Mouse (Mus musculus) liver, postnatal 0 days (tissue): ENCODE measurements around the gene Neurog1. TPM values are rescaled to one million over a fixed set of nuclear protein-coding genes. Genes with fewer than 3 reads are reported as not detected.

Source experiments
- ATAC-seq: fragments of 200-750 bp; cut with Nextera tagmentation; 2 replicates; pipeline ENCODE4 v1.8.0; 2017; ENCODE audit warnings: mild to moderate bottlenecking, moderate library complexity
- DNase-seq: peaks from one replicate; pipeline ENCODE4 v3.0.0-alpha.2; 2016
- H3K27ac ChIP-seq: fragments of 300-500 bp; sonication (generic); 2 replicates; pipeline ENCODE4 v1.5.1; 2014; ENCODE audit warnings: antibody characterized with exemption, moderate library complexity, mild to moderate bottlenecking, low read depth
- H3K27me3 ChIP-seq: fragments of 300-500 bp; sonication (generic); 2 replicates; pipeline ENCODE4 v1.6.1; 2014; ENCODE audit warnings: low read length, control low read depth, mixed read lengths; ENCODE audit not compliant: insufficient read depth
- H3K36me3 ChIP-seq: fragments of 300-500 bp; sonication (generic); replicated peaks from 2 replicates; pipeline ENCODE4 v1.6.1; 2014; ENCODE audit warnings: mild to moderate bottlenecking, control low read depth, low read length, moderate library complexity, mixed read lengths; ENCODE audit not compliant: insufficient read depth
- H3K4me1 ChIP-seq: fragments of 300-500 bp; sonication (generic); 2 replicates; pipeline ENCODE4 v1.6.1; 2014; ENCODE audit warnings: antibody characterized with exemption, mild to moderate bottlenecking, control low read depth; ENCODE audit not compliant: insufficient read depth
- H3K4me2 ChIP-seq: fragments of 300-500 bp; sonication (generic); 2 replicates; pipeline ENCODE4 v1.6.1; 2014; ENCODE audit warnings: low read depth, mild to moderate bottlenecking, low read length, moderate library complexity, mixed read lengths
- H3K4me3 ChIP-seq: fragments of 300-500 bp; sonication (generic); 2 replicates; pipeline ENCODE4 v1.5.1; 2014; ENCODE audit warnings: low read depth, low read length
- H3K9ac ChIP-seq: fragments of 300-500 bp; sonication (generic); replicated peaks from 2 replicates; pipeline ENCODE4 v1.6.1; 2014; ENCODE audit warnings: mild to moderate bottlenecking, moderate library complexity
- H3K9me3 ChIP-seq: fragments of 300-500 bp; sonication (generic); 2 replicates; pipeline ENCODE4 v1.6.1; 2016; ENCODE audit warnings: mild to moderate bottlenecking, control low read depth, low read length, mixed read lengths
- CTCF ChIP-seq: sonication (generic); IDR thresholded peaks from 2 replicates; pipeline ENCODE4 v1.5.1; 2016; ENCODE audit warnings: antibody characterized with exemption, low read depth
- EP300 ChIP-seq: IDR thresholded peaks from 2 replicates; pipeline ENCODE4 v1.6.1; 2016; ENCODE audit warnings: antibody characterized with exemption, low read depth, mild to moderate bottlenecking
- WGBS: fragments of 180-500 bp; shearing (Covaris S2); extraction: QIAGEN DNeasy Blood & Tissue Kit; methylation state at CpG from one replicate; pipeline ENCODE4 v1.1.7; 2014; ENCODE audit not compliant: insufficient replicate concordance; 5-methylcytosine and 5-hydroxymethylcytosine counted together
- polyA plus RNA-seq: library from polyadenylated mRNA; unstranded; fragments of >200 nt; fragmentation: Nextera tagmentation; extraction: Ambion mirVana; gene quantifications from 2 replicates; pipeline ENCODE4 v1.2.1, GENCODE M21; 2015

Gene Neurog1
- polyA plus RNA-seq, 1 experiment from 2014 or later, result not detected

DNA sequence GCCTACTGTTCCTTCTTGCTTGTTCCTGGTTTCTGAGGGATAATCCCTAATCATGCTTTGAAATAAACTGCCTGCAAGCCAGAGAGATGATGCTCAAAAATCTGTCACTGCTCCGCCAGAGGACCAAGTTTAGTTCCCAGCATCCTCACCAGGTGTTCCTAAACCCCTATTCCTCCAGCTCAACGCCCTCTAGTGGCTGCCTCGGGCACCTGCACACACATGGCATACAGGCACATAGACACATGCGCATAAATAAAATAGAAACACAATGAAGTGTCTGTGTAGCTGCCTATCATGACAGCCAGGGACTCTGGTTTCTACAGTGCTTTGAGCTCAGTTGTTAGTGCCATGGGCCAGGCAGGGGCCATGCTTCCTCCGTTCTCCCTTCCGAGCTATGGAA is 38.0 kb upstream of the Neurog1 start:
- Histone ChIP-seq H3K27me3 (peaks cover 19% of the 10 kb centered on the region), H3K27ac (no peak overlapping the region), H3K9me3 (no peaks in the 10 kb centered on the region), H3K4me1 (no peaks in the 10 kb centered on the region), H3K4me2 (no peak overlapping the region), H3K9ac (no peak overlapping the region), H3K36me3 (no peaks in the 10 kb centered on the region), H3K4me3 (no peak overlapping the region)
- TF ChIP-seq EP300 (no peak), CTCF (peak; percentile 30; the same call in 1 of the 2 replicates)
- ATAC-seq (no peak), DNase-seq (no peak)
- 76% methylated on average over 6 of the region's 6 CpGs for WGBS

GRCm38 (mm10) chr13:56289261-56289660 is 37.3 kb upstream of the Neurog1 start:
- ATAC-seq (no peak), DNase-seq (no peak)
- no peak overlapping the region for H3K4me2 ChIP-seq
- TF ChIP-seq CTCF, result no peak
- TF ChIP-seq EP300, result no peak
- no peaks in the 10 kb centered on the region for H3K4me1 ChIP-seq
- H3K9me3 ChIP-seq, result no peaks in the 10 kb centered on the region
- no peak overlapping the region for H3K27ac ChIP-seq
- WGBS, result 70% methylated on average over 11 of the region's 11 CpGs
- H3K9ac ChIP-seq, result no peak overlapping the region
- H3K27me3 ChIP-seq, result peaks cover 13% of the 10 kb centered on the region; the same call in 1 of the 2 replicates
- no peak overlapping the region for H3K4me3 ChIP-seq
- H3K36me3 ChIP-seq, result no peaks in the 10 kb centered on the region

DNA sequence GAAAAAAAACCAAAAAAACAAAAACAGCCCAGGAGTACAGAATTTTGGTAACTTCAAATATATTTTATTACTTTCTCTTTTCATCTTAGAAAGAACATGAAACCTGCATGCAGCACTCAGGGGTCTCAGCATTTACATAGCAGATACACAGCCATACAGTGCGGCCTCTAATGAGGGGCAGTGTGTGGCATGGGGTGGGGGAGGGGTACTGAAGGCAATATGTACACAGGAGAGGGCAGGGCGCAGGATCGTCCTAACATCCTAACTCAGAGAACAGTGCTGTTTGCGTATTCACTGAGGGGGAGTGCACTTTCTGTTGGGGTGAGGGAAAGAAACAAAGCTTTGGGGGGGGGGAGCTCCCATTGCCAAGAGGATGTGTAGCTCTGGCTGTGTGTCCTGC is 36.6 kb upstream of the Neurog1 start:
- Histone ChIP-seq H3K27ac (no peak overlapping the region), H3K4me3 (no peak overlapping the region), H3K9me3 (no peaks in the 10 kb centered on the region), H3K4me2 (no peak overlapping the region), H3K9ac (no peak overlapping the region), H3K27me3 (0 out of 2 replicates have a peak, but pooled peaks cover 9% of the 10 kb centered on the region), H3K36me3 (no peaks in the 10 kb centered on the region), H3K4me1 (no peaks in the 10 kb centered on the region)
- DNase-seq (no peak), ATAC-seq (no peak)
- 46% methylated on average over 4 of the region's 4 CpGs for WGBS
- TF ChIP-seq CTCF (no peak), EP300 (no peak)

- H3K27me3 ChIP-seq, result no peaks in the 10 kb centered on the region
- 77% methylated on average over 9 of the region's 9 CpGs for WGBS
- H3K27ac ChIP-seq, result no peak overlapping the region
- DNase-seq (no peak), ATAC-seq (no peak)
- no peak overlapping the region for H3K4me3 ChIP-seq
- H3K4me1 ChIP-seq, result no peaks in the 10 kb centered on the region
- H3K4me2 ChIP-seq, result no peak overlapping the region
- no peaks in the 10 kb centered on the region for H3K9me3 ChIP-seq
- no peak overlapping the region for H3K9ac ChIP-seq
- TF ChIP-seq EP300 (no peak), CTCF (no peak)
- H3K36me3 ChIP-seq, result no peaks in the 10 kb centered on the region
Measured at GRCm38 (mm10) chr13:56287091-56287490, 35.1 kb upstream of the Neurog1 start.

- TF ChIP-seq CTCF (no peak), EP300 (no peak)
- Histone ChIP-seq H3K4me3 (no peak overlapping the region), H3K27me3 (no peaks in the 10 kb centered on the region), H3K4me2 (no peak overlapping the region), H3K27ac (no peak overlapping the region), H3K9ac (no peak overlapping the region), H3K36me3 (no peaks in the 10 kb centered on the region), H3K9me3 (no peaks in the 10 kb centered on the region), H3K4me1 (no peaks in the 10 kb centered on the region)
- DNase-seq (no peak), ATAC-seq (no peak)
- 79% methylated on average over 13 of the region's 13 CpGs for WGBS
Measured at GRCm38 (mm10) chr13:56283321-56283720, 31.4 kb upstream of the Neurog1 start.

DNA sequence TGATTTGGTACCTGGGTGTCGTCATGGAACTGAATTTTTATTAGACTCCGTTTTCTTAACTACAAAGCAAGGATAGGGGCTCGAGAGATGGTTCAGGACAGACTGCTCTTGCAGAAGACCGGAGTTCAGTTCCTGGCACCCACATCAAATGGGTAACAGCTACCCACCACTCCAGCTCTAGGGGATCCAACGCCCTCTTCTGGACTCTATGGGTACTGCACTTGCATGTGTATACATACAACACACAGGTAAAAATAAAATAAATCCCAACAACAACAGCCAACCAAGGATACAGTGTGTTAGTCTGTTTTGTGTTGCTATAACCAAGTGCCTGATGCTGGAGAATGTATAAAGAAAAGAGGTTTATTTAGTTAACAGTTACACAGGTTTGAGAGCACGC is 28.4 kb upstream of the Neurog1 start:
- ATAC-seq (no peak), DNase-seq (no peak)
- no peaks in the 10 kb centered on the region for H3K27me3 ChIP-seq
- H3K27ac ChIP-seq, result no peak overlapping the region
- no peak overlapping the region for H3K4me3 ChIP-seq
- TF ChIP-seq EP300, result no peak
- TF ChIP-seq CTCF, result peak; percentile 39; the same call in 1 of the 2 replicates
- H3K9ac ChIP-seq, result no peak overlapping the region
- no peaks in the 10 kb centered on the region for H3K36me3 ChIP-seq
- no peaks in the 10 kb centered on the region for H3K4me1 ChIP-seq
- 71% methylated on average over 6 of the region's 6 CpGs for WGBS
- H3K9me3 ChIP-seq, result no peaks in the 10 kb centered on the region
- H3K4me2 ChIP-seq, result no peak overlapping the region

GRCm38 (mm10) chr13:56279439-56279838 is 27.5 kb upstream of the Neurog1 start:
- Histone ChIP-seq H3K9ac (no peak overlapping the region), H3K4me2 (no peak overlapping the region), H3K4me1 (no peaks in the 10 kb centered on the region), H3K36me3 (no peaks in the 10 kb centered on the region), H3K9me3 (no peaks in the 10 kb centered on the region), H3K27me3 (no peaks in the 10 kb centered on the region), H3K4me3 (no peak overlapping the region), H3K27ac (no peak overlapping the region)
- DNase-seq (peak; percentile 81), ATAC-seq (no peak; the same call in 1 of the 2 replicates)
- TF ChIP-seq EP300, result no peak
- TF ChIP-seq CTCF, result peak; percentile 92
- WGBS, result 18% methylated on average over 8 of the region's 8 CpGs
